Mouse (Mus musculus) CH12.LX (cell line): ENCODE results near the gene Slc26a3.

Source experiments
- BHLHE40 ChIP-seq: IDR thresholded peaks from 2 replicates; pipeline ENCODE4 v1.6.1; 2011; ENCODE audit warnings: mild to moderate bottlenecking, low read depth, low read length, improper control_type of control experiment
- CHD2 ChIP-seq: IDR thresholded peaks from 2 replicates; pipeline ENCODE4 v1.6.1; 2011; ENCODE audit warnings: low read length, improper control_type of control experiment
- CTCF ChIP-seq, 2 experiments: IDR thresholded peaks in 1 of 2; conservative IDR thresholded peaks in 1 of 2; 2 replicates each; pipeline ENCODE4 v1.5.1; 2011 to 2012; ENCODE audit warnings: low read depth in 2 of 2, low read length in 2 of 2, improper control_type of control experiment in 1 of 2, inconsistent platforms in 1 of 2, mild to moderate bottlenecking in 1 of 2, moderate library complexity in 1 of 2
- E2F4 ChIP-seq: IDR thresholded peaks from 2 replicates; pipeline ENCODE4 v1.6.1; 2011; ENCODE audit warnings: low read depth, low read length, improper control_type of control experiment; ENCODE audit not compliant: insufficient replicate concordance
- EP300 ChIP-seq: IDR thresholded peaks from 2 replicates; pipeline ENCODE4 v1.6.1; 2011; ENCODE audit warnings: low read length, improper control_type of control experiment
- ETS1 ChIP-seq: conservative IDR thresholded peaks from 2 replicates; pipeline ENCODE4 v1.6.1; 2012; ENCODE audit warnings: low read depth, mild to moderate bottlenecking, inconsistent platforms, low read length, improper control_type of control experiment, moderate library complexity
- JUND ChIP-seq: conservative IDR thresholded peaks from 2 replicates; pipeline ENCODE4 v1.6.1; 2011; ENCODE audit warnings: low read depth, low read length, improper control_type of control experiment
- MAZ ChIP-seq: IDR thresholded peaks from 2 replicates; pipeline ENCODE4 v1.6.1; 2012; ENCODE audit warnings: low read depth, mild to moderate bottlenecking, inconsistent platforms, low read length, improper control_type of control experiment, moderate library complexity
- NELFE ChIP-seq: IDR thresholded peaks from 2 replicates; pipeline ENCODE4 v1.6.1; 2011; ENCODE audit warnings: low read depth, low read length, improper control_type of control experiment
- NRF1 ChIP-seq: IDR thresholded peaks from 2 replicates; pipeline ENCODE4 v1.6.1; 2014; ENCODE audit warnings: low read depth, mild to moderate bottlenecking, inconsistent platforms, low read length, improper control_type of control experiment, moderate library complexity
- POLR2A ChIP-seq: IDR thresholded peaks from 2 replicates; pipeline ENCODE4 v1.6.1; 2011; ENCODE audit warnings: low read depth, mild to moderate bottlenecking, improper control_type of control experiment, low read length
- RCOR1 ChIP-seq: conservative IDR thresholded peaks from 2 replicates; pipeline ENCODE4 v1.6.1; 2012; ENCODE audit warnings: low read depth, mild to moderate bottlenecking, inconsistent platforms, low read length, improper control_type of control experiment

GRCm38 (mm10) chr12:31380878-31381277 lies 9.8 kb upstream of the Slc26a3 start:
- no peak for TF ChIP-seq MAZ
- TF ChIP-seq NRF1, result no peak
- TF ChIP-seq EP300, result no peak
- TF ChIP-seq RCOR1, result no peak
- no peak for TF ChIP-seq CTCF (conservative IDR thresholded peaks at IDR 0.05 in 1 of 2, IDR thresholded peaks at IDR 0.05 in 1 of 2; ENCODE audit: low read depth in 2 of 2, low read length in 2 of 2)
- no peak for TF ChIP-seq E2F4
- TF ChIP-seq POLR2A, result no peak
- TF ChIP-seq NELFE, result no peak
- no peak for TF ChIP-seq BHLHE40
- no peak for TF ChIP-seq ETS1
- TF ChIP-seq JUND, result no peak
- no peak for TF ChIP-seq CHD2
